Mouse (Mus musculus): ENCODE results near the gene Gm20425. TPM values are rescaled to one million over a fixed set of nuclear protein-coding genes. Genes with fewer than 3 reads are reported as not detected.
"Not testable (repeated sequence)": the region's sequence is repeated elsewhere in the genome, so short reads cannot be mapped to it uniquely, and the experiment has no call there.

The Gm20425 gene
- polyA plus RNA-seq, 1 experiment, result not detected

GRCm38 (mm10) chr9:103180303-103180702, 49.8 kb downstream of the Gm20425 start:
- TF ChIP-seq GATA1 (IDR thresholded peaks at IDR 0.05; ENCODE audit: low read length), result no peak
- TF ChIP-seq TAL1 (IDR thresholded peaks at IDR 0.05; ENCODE audit: low read length), result no peak
- Histone ChIP-seq H3K4me1 (ENCODE audit: control insufficient read depth) (peaks cover 15% of the 10 kb centered on the region), H3K27me3 (ENCODE audit: control insufficient read depth) (no peaks in the 10 kb centered on the region), H3K9me3 (ENCODE audit: control insufficient read depth, low read length) (no peaks in the 10 kb centered on the region), H3K36me3 (ENCODE audit: control insufficient read depth) (no peaks in the 10 kb centered on the region), H3K4me3 (replicated peaks) (peak overlapping the region; percentile 60)

DNA sequence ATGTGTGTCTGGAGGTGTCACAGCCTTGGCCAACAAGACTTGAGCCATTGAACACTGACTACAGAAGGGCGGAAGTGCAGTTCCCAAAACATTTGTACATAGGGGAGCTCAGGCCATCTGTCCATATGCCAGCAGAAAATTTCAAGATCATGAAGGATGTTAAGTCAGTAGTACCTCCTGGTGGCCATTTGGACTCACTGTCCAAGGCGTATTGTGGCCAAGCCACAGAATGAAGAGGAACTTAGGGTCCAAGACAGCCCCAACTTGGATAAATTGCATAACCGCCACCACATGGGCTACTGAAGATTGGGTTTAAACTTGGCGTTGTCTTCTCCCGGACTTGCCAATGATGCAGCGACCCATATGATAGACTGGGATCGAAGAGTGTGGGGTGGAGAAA, 54.4 kb downstream of the Gm20425 start:
- H3K36me3 ChIP-seq (ENCODE audit: control insufficient read depth), result no peaks in the 10 kb centered on the region
- H3K27me3 ChIP-seq (ENCODE audit: control insufficient read depth), result no peaks in the 10 kb centered on the region
- H3K4me1 ChIP-seq (ENCODE audit: control insufficient read depth), result peaks cover 11% of the 10 kb centered on the region
- no peak overlapping the region for H3K4me3 ChIP-seq (replicated peaks)
- no peaks in the 10 kb centered on the region for H3K9me3 ChIP-seq (ENCODE audit: control insufficient read depth, low read length)
- TF ChIP-seq GATA1 (IDR thresholded peaks at IDR 0.05; ENCODE audit: low read length) (no peak), TAL1 (IDR thresholded peaks at IDR 0.05; ENCODE audit: low read length) (no peak)

- Histone ChIP-seq H3K27me3 (ENCODE audit: control insufficient read depth) (no peaks in the 10 kb centered on the region), H3K9me3 (ENCODE audit: control insufficient read depth, low read length) (no peaks in the 10 kb centered on the region), H3K36me3 (ENCODE audit: control insufficient read depth) (no peaks in the 10 kb centered on the region), H3K4me3 (replicated peaks) (no peak overlapping the region), H3K4me1 (ENCODE audit: control insufficient read depth) (peaks cover 3% of the 10 kb centered on the region)
- TF ChIP-seq TAL1 (IDR thresholded peaks at IDR 0.05; ENCODE audit: low read length) (no peak), GATA1 (IDR thresholded peaks at IDR 0.05; ENCODE audit: low read length) (no peak)
Observed at GRCm38 (mm10) chr9:103174771-103175519, 55.2 kb downstream of the Gm20425 start.

DNA sequence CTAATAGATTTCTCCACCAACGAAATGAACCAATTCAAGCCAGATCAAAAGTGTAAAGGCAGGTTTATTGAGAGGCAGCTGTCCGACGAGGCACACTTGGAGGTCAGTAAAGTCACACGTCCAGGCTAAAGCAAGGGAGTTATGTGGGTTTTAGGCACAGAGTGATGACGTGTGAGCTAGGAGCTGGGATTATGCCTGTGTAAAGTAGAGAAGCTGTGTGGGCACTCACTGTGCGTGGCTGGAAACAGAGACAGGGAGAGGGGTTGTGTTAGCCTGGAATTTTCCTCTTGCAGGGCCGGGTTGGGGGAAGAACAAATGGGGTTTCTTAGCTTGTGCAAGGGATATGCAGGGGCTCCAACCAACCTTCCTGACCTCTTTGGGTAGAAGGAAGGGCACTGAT, 61.3 kb downstream of the Gm20425 start:
- Histone ChIP-seq H3K36me3 (ENCODE audit: control insufficient read depth) (no peaks in the 10 kb centered on the region), H3K4me1 (ENCODE audit: control insufficient read depth) (0 out of 2 replicates have a peak, but pooled peaks cover 1% of the 10 kb centered on the region), H3K4me3 (replicated peaks) (no peak overlapping the region), H3K9me3 (ENCODE audit: control insufficient read depth, low read length) (no peaks in the 10 kb centered on the region), H3K27me3 (ENCODE audit: control insufficient read depth) (no peaks in the 10 kb centered on the region)
- TF ChIP-seq GATA1 (IDR thresholded peaks at IDR 0.05; ENCODE audit: low read length) (no peak), TAL1 (IDR thresholded peaks at IDR 0.05; ENCODE audit: low read length) (no peak)

DNA sequence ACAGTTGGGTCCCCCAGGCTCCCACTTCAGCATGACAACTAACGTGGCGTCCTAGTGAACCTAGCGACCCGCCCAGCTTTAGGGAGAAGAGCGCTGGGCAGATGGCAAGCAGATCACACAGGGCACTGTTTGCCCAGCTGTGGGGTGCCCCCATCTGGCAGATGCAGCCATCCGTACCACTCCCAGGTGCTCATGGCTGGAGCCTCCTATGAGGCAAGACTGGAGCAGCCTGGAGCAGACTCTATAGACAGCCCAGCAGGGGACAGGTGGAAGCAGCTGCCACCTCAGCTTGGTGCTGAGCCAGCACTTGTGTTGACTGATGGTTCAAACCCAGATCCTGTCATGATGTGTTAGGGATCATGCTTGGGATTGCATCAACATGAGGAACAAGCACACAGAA, 62.1 kb downstream of the Gm20425 start:
- Histone ChIP-seq H3K4me3 (replicated peaks) (no peak overlapping the region), H3K4me1 (ENCODE audit: control insufficient read depth) (0 out of 2 replicates have a peak, but pooled peaks cover 1% of the 10 kb centered on the region), H3K36me3 (ENCODE audit: control insufficient read depth) (no peaks in the 10 kb centered on the region), H3K27me3 (ENCODE audit: control insufficient read depth) (no peaks in the 10 kb centered on the region), H3K9me3 (ENCODE audit: control insufficient read depth, low read length) (no peaks in the 10 kb centered on the region)
- no peak for TF ChIP-seq TAL1 (IDR thresholded peaks at IDR 0.05; ENCODE audit: low read length)
- no peak for TF ChIP-seq GATA1 (IDR thresholded peaks at IDR 0.05; ENCODE audit: low read length)

DNA sequence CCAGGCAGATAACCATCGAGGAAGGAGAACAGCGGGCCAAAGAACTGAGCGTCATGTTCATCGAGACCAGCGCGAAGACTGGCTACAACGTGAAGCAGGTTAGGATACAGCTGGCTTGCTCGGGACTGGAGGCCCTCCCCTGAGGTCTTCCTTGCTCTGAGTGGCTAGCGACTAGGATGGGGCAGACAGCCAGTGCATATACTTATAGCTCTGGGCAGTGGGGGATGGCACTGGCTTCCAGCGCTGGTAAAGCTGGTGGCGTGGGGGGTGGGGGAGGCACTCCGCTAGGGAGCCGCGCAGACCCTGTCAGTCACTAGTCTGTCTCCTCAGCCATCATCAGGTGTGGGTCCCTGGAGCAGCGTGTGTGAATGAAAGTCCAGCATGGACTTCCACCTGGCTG, 66.3 kb downstream of the Gm20425 start:
- TF ChIP-seq GATA1 (IDR thresholded peaks at IDR 0.05; ENCODE audit: low read length), result no peak
- TF ChIP-seq TAL1 (IDR thresholded peaks at IDR 0.05; ENCODE audit: low read length), result no peak
- no peaks in the 10 kb centered on the region for H3K9me3 ChIP-seq (ENCODE audit: control insufficient read depth, low read length)
- H3K36me3 ChIP-seq (ENCODE audit: control insufficient read depth), result no peaks in the 10 kb centered on the region
- no peaks in the 10 kb centered on the region for H3K27me3 ChIP-seq (ENCODE audit: control insufficient read depth)
- no peak overlapping the region for H3K4me3 ChIP-seq (replicated peaks)
- H3K4me1 ChIP-seq (ENCODE audit: control insufficient read depth), result no peaks in the 10 kb centered on the region

GRCm38 (mm10) chr9:103155158-103155557, 74.9 kb downstream of the Gm20425 start:
- H3K36me3 ChIP-seq (ENCODE audit: control insufficient read depth); H3K4me3 ChIP-seq (replicated peaks); H3K4me1 ChIP-seq (ENCODE audit: control insufficient read depth); H3K9me3 ChIP-seq (ENCODE audit: control insufficient read depth, low read length); H3K27me3 ChIP-seq (ENCODE audit: control insufficient read depth): not testable (repeated sequence)

DNA sequence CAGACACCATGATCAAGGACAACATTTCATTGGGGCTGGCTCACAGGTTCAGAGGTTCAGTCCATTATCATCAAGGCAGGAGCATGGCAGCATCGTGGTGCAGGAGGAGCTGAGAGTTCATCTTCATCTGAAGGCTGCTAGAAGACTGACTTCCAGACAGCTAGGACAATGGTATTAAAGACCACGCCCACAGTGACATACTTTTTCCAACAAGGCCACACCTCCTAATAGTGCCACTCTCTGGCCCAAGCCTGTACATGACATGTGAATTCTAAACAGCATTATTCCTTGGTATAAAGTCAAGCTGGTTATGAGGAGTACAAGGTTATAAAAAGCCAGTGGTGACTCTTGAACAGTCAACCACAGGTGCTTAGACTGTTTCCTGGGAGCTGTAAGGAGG, 75.5 kb downstream of the Gm20425 start:
- H3K36me3 ChIP-seq (ENCODE audit: control insufficient read depth), result no peaks in the 10 kb centered on the region
- TF ChIP-seq GATA1 (IDR thresholded peaks at IDR 0.05; ENCODE audit: low read length) (no peak), TAL1 (IDR thresholded peaks at IDR 0.05; ENCODE audit: low read length) (no peak)
- H3K4me3 ChIP-seq (replicated peaks), result no peak overlapping the region
- H3K27me3 ChIP-seq (ENCODE audit: control insufficient read depth), result no peaks in the 10 kb centered on the region
- no peaks in the 10 kb centered on the region for H3K4me1 ChIP-seq (ENCODE audit: control insufficient read depth)
- H3K9me3 ChIP-seq (ENCODE audit: control insufficient read depth, low read length), result no peaks in the 10 kb centered on the region

DNA sequence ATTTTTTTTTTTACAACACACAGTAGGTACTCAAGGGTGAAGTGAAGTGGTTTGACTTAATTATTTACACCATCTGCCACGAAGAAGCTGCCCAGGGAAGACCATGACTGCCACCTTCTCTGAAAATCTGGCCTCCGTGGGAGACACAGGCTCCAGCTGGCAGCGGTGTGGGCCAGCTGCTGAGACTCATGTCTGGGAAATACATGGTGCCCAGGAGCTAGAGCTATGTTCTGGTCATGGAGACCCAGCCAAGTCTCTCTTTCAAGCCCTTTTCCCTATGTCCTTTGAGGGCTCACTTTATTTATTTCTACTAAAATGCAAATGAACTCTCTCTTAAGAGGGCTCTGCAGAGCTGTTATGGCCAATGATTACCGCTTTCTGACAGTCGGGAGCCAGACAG, 76.8 kb downstream of the Gm20425 start:
- Histone ChIP-seq H3K27me3 (ENCODE audit: control insufficient read depth) (no peaks in the 10 kb centered on the region), H3K9me3 (ENCODE audit: control insufficient read depth, low read length) (no peaks in the 10 kb centered on the region), H3K4me1 (ENCODE audit: control insufficient read depth) (no peaks in the 10 kb centered on the region), H3K36me3 (ENCODE audit: control insufficient read depth) (no peaks in the 10 kb centered on the region), H3K4me3 (replicated peaks) (no peak overlapping the region)
- TF ChIP-seq TAL1 (IDR thresholded peaks at IDR 0.05; ENCODE audit: low read length), result no peak
- no peak for TF ChIP-seq GATA1 (IDR thresholded peaks at IDR 0.05; ENCODE audit: low read length)
